Mouse (Mus musculus): ENCODE measurements around the gene Scn11a. TPM values are rescaled to one million over a fixed set of nuclear protein-coding genes. Genes with fewer than 3 reads are reported as not detected.

Gene Scn11a
- total and polyA plus RNA-seq, 3 experiments = 0.13 to 0.54 (median 0.13) TPM

DNA sequence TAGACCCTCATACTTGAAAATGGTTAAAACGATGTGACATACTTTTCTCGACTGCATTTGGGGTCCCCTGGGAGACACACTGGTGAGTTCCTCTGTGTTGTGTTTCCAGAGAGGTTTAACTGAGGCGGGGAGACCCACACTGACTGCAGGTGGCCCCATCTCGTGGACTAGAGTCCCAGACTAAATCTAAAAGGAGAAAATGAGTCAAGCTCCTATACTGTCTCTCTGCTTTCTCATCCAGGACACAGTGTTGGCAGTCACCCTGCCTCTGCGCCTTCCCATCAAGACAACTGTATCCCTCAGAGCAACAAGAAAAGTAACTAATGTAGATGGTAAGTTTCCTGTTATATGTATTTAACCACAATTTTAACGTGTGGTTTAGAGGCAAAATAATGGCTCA is 15.9 kb upstream of the Scn11a start:
- no peak overlapping the region for H3K4me2 ChIP-seq (ENCODE audit: insufficient read depth, low read depth, poor library complexity, severe bottlenecking)
- in situ Hi-C loops (cut with MboI; ENCODE audit: low pct_ligation_motif_present, low pct_unique_long_range_greater_than_20kb, low sequenced_read_pairs) = loop anchor here (10.0 kb wide), 1 partner anchor 46 kb away; no protein-coding TSS in a partner anchor
- no peak overlapping the region for H3K9ac ChIP-seq (ENCODE audit: insufficient read depth, low read depth)
- no peak overlapping the region for H3K4me3 ChIP-seq (replicated peaks in 1 of 3; ENCODE audit: low read depth in 2 of 3, low read length in 2 of 3, poor library complexity in 1 of 3)
- no peaks in the 10 kb centered on the region for H3K79me2 ChIP-seq (replicated peaks; ENCODE audit: control insufficient read depth, extremely low read depth, insufficient read depth, poor library complexity, severe bottlenecking)
- TF ChIP-seq RAD21 (IDR thresholded peaks at IDR 0.05; ENCODE audit: low read depth, low read length) (no peak; the same call in 1 of the 2 replicates), ZNF384 (IDR thresholded peaks at IDR 0.05; ENCODE audit: low read depth, low read length) (no peak), UBTF (IDR thresholded peaks at IDR 0.05; ENCODE audit: low read depth, low read length) (no peak), IRF4 (IDR thresholded peaks at IDR 0.05; ENCODE audit: low read depth, low read length) (no peak), MEF2A (IDR thresholded peaks at IDR 0.05; ENCODE audit: borderline replicate concordance, low read depth, low read length) (peak; percentile 82), MYC (IDR thresholded peaks at IDR 0.05; ENCODE audit: low read depth, low read length) (no peak), CHD1 (IDR thresholded peaks at IDR 0.05; ENCODE audit: low read depth, low read length) (no peak), TCF12 (IDR thresholded peaks at IDR 0.05; ENCODE audit: low read depth, low read length) (0 out of 2 replicates have a peak, but pooled peaks have one; percentile 24), ETS1 (conservative IDR thresholded peaks at IDR 0.05; ENCODE audit: low read depth, low read length) (peak; percentile 60), MXI1 (IDR thresholded peaks at IDR 0.05; ENCODE audit: low read depth, low read length) (no peak; the same call in 1 of the 2 replicates), MAFK (IDR thresholded peaks at IDR 0.05; ENCODE audit: insufficient replicate concordance, low read length) (no peak), JUN (IDR thresholded peaks at IDR 0.05; ENCODE audit: insufficient read depth, low read depth, low read length) (0 out of 2 replicates have a peak, but pooled peaks have one; percentile 7), KAT2A (IDR thresholded peaks at IDR 0.05; ENCODE audit: insufficient replicate concordance, low read length) (no peak), USF2 (conservative IDR thresholded peaks at IDR 0.05; ENCODE audit: low read depth, low read length) (no peak), USF1 (IDR thresholded peaks at IDR 0.05; ENCODE audit: low read depth, low read length) (no peak), TBP (conservative IDR thresholded peaks at IDR 0.05; ENCODE audit: low read depth, low read length) (no peak), EP300 (IDR thresholded peaks at IDR 0.05; ENCODE audit: low read length) (peak; percentile 53; the same call in 1 of the 2 replicates), MAX (IDR thresholded peaks at IDR 0.05; ENCODE audit: low read length) (no peak), HCFC1 (IDR thresholded peaks at IDR 0.05; ENCODE audit: low read depth, low read length) (no peak), JUND (conservative IDR thresholded peaks at IDR 0.05; ENCODE audit: low read depth, low read length) (0 out of 2 replicates have a peak, but pooled peaks have one; percentile 12), RCOR1 (conservative IDR thresholded peaks at IDR 0.05; ENCODE audit: low read depth, low read length) (no peak), PAX5 (IDR thresholded peaks at IDR 0.05; ENCODE audit: low read length) (no peak), SIN3A (IDR thresholded peaks at IDR 0.05; ENCODE audit: low read length) (no peak), MAZ (IDR thresholded peaks at IDR 0.05; ENCODE audit: low read depth, low read length) (no peak)
- H3K36me3 ChIP-seq (replicated peaks in 1 of 2; ENCODE audit: control insufficient read depth in 1 of 2, insufficient read depth in 1 of 2, low read length in 1 of 2) = no peaks in the 10 kb centered on the region
- H3K9me3 ChIP-seq (replicated peaks; ENCODE audit: low read length) = peaks cover 3% of the 10 kb centered on the region
- dilution Hi-C loops (cut with MboI; ENCODE audit: extremely low pct_ligation_motif_present, extremely low pct_unique_long_range_greater_than_20kb, low sequenced_read_pairs) = no loop called here
- H3K27ac ChIP-seq (ENCODE audit: insufficient read depth, low read depth) = no peak overlapping the region
- DNase-seq (ENCODE audit: extremely low read depth) = peak; percentile 74
- no peaks in the 10 kb centered on the region for H3K27me3 ChIP-seq (replicated peaks)
- peaks cover 17 to 66% of the 10 kb centered on the region in 2 experiments for H3K4me1 ChIP-seq (ENCODE audit: control insufficient read depth in 1 of 2, insufficient read depth in 2 of 2)

Data from CH12.LX (cell line).